Mouse (Mus musculus) ES-E14 (cell line): ENCODE measurements around the gene Lgals4. TPM values are rescaled to one million over a fixed set of nuclear protein-coding genes. Genes with fewer than 3 reads are reported as not detected.
"Not testable (repeated sequence)": the region's sequence is repeated elsewhere in the genome, so short reads cannot be mapped to it uniquely, and the experiment has no call there.

Source experiments
- DNase-seq: peaks from one replicate; pipeline ENCODE4 v3.0.0-alpha.2; 2013; ENCODE audit warnings: low read depth, low spot score
- H3K27ac ChIP-seq: 2 replicates; pipeline ENCODE4 v1.5.1; 2012; ENCODE audit warnings: low read depth, mild to moderate bottlenecking, low read length, moderate library complexity, mixed read lengths; ENCODE audit not compliant: poor library complexity, insufficient read depth, severe bottlenecking
- H3K36me3 ChIP-seq: 2 replicates; pipeline ENCODE4 v1.6.1; 2012; ENCODE audit warnings: mild to moderate bottlenecking, low read length, moderate library complexity, mixed read lengths; ENCODE audit not compliant: control insufficient read depth, poor library complexity, insufficient read depth, severe bottlenecking
- H3K4me1 ChIP-seq, 2 experiments: fragments of 150-350 bp in 1 of 2; sonication (generic) in 1 of 2; 2 replicates each; pipeline ENCODE4 v1.6.1; 2012; ENCODE audit warnings: low read length in 2 of 2, mild to moderate bottlenecking in 1 of 2, mixed read lengths in 1 of 2; ENCODE audit not compliant: control insufficient read depth in 2 of 2, insufficient read depth in 2 of 2, poor library complexity in 1 of 2
- H3K4me3 ChIP-seq, 2 experiments: fragments of 150-350 bp in 1 of 2; sonication (generic) in 1 of 2; 2 replicates each; pipeline ENCODE4 v1.5.1; 2012; ENCODE audit warnings: low read length in 2 of 2, low read depth in 1 of 2, mild to moderate bottlenecking in 1 of 2, mixed read lengths in 1 of 2; ENCODE audit not compliant: insufficient read depth in 1 of 2, poor library complexity in 1 of 2, severe bottlenecking in 1 of 2
- H3K9ac ChIP-seq: 2 replicates; pipeline ENCODE4 v1.6.1; 2012; ENCODE audit warnings: low read depth, mild to moderate bottlenecking, low read length, mixed read lengths; ENCODE audit not compliant: poor library complexity, insufficient read depth, severe bottlenecking
- H3K9me3 ChIP-seq: fragments of 150-350 bp; sonication (generic); 2 replicates; pipeline ENCODE4 v1.6.1; 2012; ENCODE audit warnings: low read depth, mild to moderate bottlenecking, low read length; ENCODE audit not compliant: control insufficient read depth, insufficient read depth
- CHD2 ChIP-seq: IDR thresholded peaks from 2 replicates; pipeline ENCODE4 v1.6.1; 2014; ENCODE audit warnings: mild to moderate bottlenecking, low read depth, low read length, inconsistent platforms
- HCFC1 ChIP-seq: IDR thresholded peaks from 2 replicates; pipeline ENCODE4 v1.6.1; 2012; ENCODE audit warnings: low read length, inconsistent platforms, borderline replicate concordance; ENCODE audit not compliant: insufficient read depth
- MAFK ChIP-seq: IDR thresholded peaks from 2 replicates; pipeline ENCODE4 v1.6.1; 2014; ENCODE audit warnings: mild to moderate bottlenecking, low read depth, low read length, inconsistent platforms; ENCODE audit not compliant: insufficient read depth
- ZC3H11A ChIP-seq: IDR thresholded peaks from 2 replicates; pipeline ENCODE4 v1.6.1; 2012; ENCODE audit warnings: low read depth, mild to moderate bottlenecking, inconsistent platforms, low read length, borderline replicate concordance
- ZNF384 ChIP-seq: IDR thresholded peaks from 2 replicates; pipeline ENCODE4 v1.6.1; 2012; ENCODE audit warnings: low read depth, low read length, inconsistent platforms
- in situ Hi-C, 2 experiments: fragments of 600-800 bp; cut with MboI; formaldehyde crosslinking; loops; one replicate each; pipeline ENCODE4 v1.15.1; 2025; ENCODE audit warnings: low sequenced_read_pairs in 2 of 2, inconsistent platforms in 1 of 2; ENCODE audit not compliant: unreplicated experiment in 2 of 2
- total RNA-seq: library from RNA; depleted of rRNA; stranded (reverse); fragments of 300-350 nt; gene quantifications from 2 replicates; pipeline ENCODE4 v1.2.3, GENCODE M21; 2012

Gene Lgals4
- total RNA-seq, 1 experiment, result 5.5 TPM

DNA sequence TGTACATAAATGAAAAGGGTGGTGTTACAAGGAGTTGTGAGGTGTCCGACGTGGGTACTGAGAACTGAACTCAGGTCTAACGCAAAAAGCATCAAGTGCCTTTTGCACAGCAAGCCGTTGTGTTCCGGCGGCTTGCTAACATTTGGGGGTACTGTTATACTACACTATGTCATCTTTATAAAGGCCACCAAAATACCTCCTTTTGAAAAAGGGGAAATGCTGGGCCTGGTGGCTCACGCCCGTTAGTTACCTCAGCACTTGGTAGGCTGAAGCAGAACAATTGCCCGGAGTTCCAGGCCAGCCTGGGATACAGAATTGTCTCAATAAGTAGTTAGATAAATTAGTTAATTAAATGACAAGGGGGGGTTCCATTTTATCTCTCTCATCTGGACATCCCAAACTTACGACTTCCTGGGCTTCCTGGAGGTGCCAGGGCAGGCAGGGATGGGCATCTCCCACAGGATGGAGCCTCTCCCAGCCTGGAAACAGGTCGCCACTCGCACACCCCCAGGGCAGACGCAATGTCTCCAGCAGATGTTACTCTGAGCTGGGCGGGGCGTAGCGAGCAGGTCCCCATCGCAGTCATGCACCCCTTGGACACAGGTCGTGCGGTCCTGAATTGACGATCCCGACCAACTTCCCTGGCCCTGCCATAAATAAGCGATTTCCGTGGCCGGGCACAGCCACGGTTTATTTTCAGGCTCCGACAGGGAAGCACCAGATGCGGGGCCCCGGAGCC is 33.3 kb downstream of the Lgals4 start:
- no peak overlapping the region for H3K27ac ChIP-seq
- H3K4me3 ChIP-seq, result 0 out of 4 replicates have a peak overlapping the region, but pooled peaks have one; percentile 2 to 10
- TF ChIP-seq CHD2, result no peak
- no peak for TF ChIP-seq ZNF384
- TF ChIP-seq MAFK, result no peak
- TF ChIP-seq HCFC1, result no peak
- no peak for TF ChIP-seq ZC3H11A
- H3K9ac ChIP-seq, result peak overlapping the region; percentile 2; the same call in 1 of the 2 replicates
- in situ Hi-C loops, result no loop called here
- no peaks in the 10 kb centered on the region for H3K9me3 ChIP-seq
- no peak for DNase-seq
- H3K36me3 ChIP-seq, result no peaks in the 10 kb centered on the region
- peaks cover 0 to 14% of the 10 kb centered on the region in 2 experiments; a peak in 1 of 4 replicates for H3K4me1 ChIP-seq

DNA sequence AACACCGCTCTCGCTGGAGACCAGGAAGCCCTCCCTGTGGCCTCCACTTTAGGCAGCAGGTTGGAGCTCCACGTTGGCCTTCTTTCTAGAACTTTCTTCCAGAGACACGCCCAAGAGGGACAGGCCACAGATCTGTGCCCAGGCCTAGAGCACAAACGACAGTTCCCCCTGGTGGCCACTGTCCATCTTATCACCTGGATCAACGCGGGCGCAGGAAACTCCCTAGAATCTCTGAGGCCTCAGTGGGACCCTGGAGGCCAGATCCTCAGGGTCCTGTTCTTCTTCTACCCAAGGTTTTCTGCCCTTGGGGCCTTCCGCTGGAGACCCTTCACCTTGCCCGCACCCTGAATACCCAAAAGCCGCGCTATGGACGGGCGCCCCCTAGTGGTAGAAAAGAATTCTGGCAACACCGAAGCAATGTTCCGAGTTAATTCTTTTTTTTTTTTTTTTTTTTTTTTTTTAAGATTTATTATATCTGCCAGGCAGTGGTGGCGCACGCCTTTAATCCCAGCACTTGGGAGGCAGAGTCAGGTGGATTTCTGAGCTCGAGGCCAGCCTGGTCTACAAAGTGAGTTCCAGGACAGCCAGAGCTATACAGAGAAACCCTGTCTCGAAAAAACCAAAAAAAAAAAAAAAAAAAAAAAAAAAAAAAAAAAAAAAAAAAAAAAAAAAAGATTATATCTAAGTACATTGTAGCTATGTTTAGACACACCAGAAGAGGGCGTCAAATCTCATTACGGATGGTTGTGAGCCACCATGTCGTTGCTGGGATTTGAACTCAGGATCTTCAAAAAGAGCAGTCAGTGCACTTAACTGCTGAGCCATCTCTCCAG is 34.1 kb downstream of the Lgals4 start:
- DNase-seq, result peak; percentile 43
- peak; percentile 94 for TF ChIP-seq ZNF384
- Histone ChIP-seq H3K4me1 (peaks cover 0 to 14% of the 10 kb centered on the region in 2 experiments; a peak in 1 of 4 replicates), H3K4me3 (0 out of 4 replicates have a peak overlapping the region, but pooled peaks have one; percentile 2 to 10), H3K9ac (peak overlapping the region; percentile 4; the same call in 1 of the 2 replicates)
- H3K36me3 ChIP-seq, H3K27ac ChIP-seq, in situ Hi-C loops, H3K9me3 ChIP-seq: not testable (repeated sequence)

DNA sequence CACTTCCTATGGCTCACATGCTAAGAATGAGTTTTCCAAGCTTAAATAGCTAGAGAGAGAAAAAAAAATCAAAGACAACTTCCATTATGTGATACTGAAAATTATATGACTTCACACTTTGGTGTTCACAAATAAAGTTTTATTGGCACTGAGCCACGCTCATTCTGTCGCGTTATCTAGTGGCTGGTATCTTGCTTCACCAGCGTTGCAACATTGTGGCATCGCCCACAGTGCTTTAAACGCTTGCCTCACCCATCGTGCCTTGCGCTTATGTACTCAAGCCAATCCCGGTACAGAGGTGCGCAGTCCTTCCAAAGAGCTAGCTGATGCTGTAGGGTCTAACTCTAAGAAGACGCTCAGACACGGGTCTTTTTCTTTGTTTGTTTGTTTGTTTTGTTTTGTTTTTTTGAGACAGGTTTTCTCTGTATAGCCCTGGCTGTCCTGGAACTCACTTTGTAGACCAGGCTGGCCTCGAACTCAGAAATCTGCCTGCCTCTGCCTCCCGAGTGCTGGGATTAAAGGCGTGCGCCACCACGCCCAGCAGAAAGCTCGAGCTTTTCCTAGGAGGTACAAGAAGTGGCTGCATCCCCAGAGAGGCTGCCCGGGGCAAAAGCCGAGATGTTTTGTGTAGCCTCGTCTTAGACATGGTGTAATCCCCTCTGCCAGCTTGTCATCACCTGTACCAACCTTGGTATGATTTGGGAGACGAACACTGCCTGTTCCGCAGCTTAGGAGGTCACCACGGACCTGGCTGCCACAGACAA is 37.4 kb downstream of the Lgals4 start:
- peaks cover 0 to 4% of the 10 kb centered on the region in 2 experiments; a peak in 1 of 4 replicates for H3K4me1 ChIP-seq
- in situ Hi-C loops, result no loop called here
- no peaks in the 10 kb centered on the region for H3K36me3 ChIP-seq
- no peak overlapping the region for H3K4me3 ChIP-seq
- no peaks in the 10 kb centered on the region for H3K9me3 ChIP-seq
- no peak overlapping the region for H3K9ac ChIP-seq
- no peak for DNase-seq
- no peak overlapping the region for H3K27ac ChIP-seq
- no peak for TF ChIP-seq CHD2
- TF ChIP-seq MAFK, result no peak
- TF ChIP-seq ZC3H11A, result no peak
- no peak for TF ChIP-seq ZNF384
- TF ChIP-seq HCFC1, result no peak

DNA sequence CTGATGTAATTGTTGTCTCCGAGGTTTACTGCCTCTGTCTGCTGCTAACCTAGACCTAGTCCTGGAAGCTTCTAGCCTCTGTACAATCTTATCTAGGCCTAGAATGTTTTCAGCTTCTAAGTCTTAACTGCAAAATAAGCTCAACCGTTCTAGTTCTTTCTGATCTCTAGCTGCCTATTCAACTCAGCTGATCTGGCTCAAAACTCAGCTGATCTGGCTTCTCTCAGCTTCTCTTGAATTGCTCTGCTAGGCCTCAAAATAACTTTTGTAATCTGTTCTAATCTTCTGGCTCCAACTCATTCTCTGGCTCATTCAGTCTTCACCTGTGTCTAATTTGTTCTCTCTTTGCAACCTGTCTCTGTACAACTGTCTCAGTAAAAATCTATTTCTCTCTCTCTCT is 40.9 kb downstream of the Lgals4 start:
- Histone ChIP-seq H3K4me1 (peaks cover 0 to 8% of the 10 kb centered on the region in 2 experiments; a peak in 1 of 4 replicates), H3K36me3 (no peaks in the 10 kb centered on the region), H3K9ac (no peak overlapping the region), H3K27ac (no peak overlapping the region), H3K4me3 (no peak overlapping the region), H3K9me3 (no peaks in the 10 kb centered on the region)
- TF ChIP-seq MAFK (no peak), ZC3H11A (no peak), HCFC1 (no peak), CHD2 (no peak), ZNF384 (no peak)
- no peak for DNase-seq
- in situ Hi-C loops, result no loop called here
